Mouse (Mus musculus): ENCODE measurements around the gene Fdx1.

DNA sequence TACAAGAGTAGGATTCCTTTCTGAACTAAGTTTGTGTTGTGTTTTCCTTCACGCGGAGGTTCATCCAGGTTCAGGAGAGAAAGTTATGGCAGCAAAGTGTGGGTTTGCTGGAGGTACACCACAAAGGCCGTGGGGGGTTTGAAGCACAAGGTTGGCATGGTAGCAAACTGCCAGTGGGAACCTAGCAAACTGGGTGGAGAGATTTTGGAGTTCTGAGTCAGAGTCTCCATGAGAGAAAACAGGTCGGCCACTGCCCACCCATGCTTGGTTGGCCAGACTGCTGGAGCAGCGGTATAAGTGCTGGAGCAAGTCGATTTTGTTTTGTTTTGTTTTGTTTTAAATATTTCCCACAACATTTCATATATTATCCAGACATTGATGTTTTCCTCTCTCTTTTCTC lies 15.9 kb upstream of the Fdx1 start:
- TF ChIP-seq CHD2 (IDR thresholded peaks at IDR 0.05; ENCODE audit: low read depth, low read length) (no peak), HCFC1 (IDR thresholded peaks at IDR 0.05; ENCODE audit: borderline replicate concordance, insufficient read depth, low read length) (no peak), MAFK (IDR thresholded peaks at IDR 0.05; ENCODE audit: insufficient read depth, low read depth, low read length) (no peak), ZC3H11A (IDR thresholded peaks at IDR 0.05; ENCODE audit: borderline replicate concordance, low read depth, low read length) (no peak)

Measured in ES-E14 (cell line).